Mouse (Mus musculus): ENCODE results near the gene Bcl10. TPM values are rescaled to one million over a fixed set of nuclear protein-coding genes. Genes with fewer than 3 reads are reported as not detected.

The Bcl10 gene
- polyA plus RNA-seq, 1 experiment = 7.9 TPM

DNA sequence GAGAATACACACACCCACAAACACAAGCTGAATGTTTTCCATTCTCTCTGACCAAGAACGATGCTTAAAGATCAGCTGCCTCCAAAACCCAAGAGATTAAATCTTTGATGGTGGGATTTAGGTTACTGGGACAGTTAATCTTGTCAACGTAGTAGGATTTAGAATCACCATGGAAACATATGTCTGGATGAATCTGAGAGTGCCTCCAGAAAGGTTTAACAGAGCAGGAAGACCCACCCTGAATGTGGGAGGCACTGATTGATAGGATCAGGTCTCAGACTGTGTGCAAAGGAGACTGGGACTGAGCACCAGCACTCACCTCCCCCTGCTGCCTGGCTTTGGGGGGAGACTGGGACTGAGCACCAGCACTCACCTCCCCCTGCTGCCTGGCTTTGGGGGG is 39.4 kb upstream of the Bcl10 start:
- no peak overlapping the region for H3K27ac ChIP-seq (ENCODE audit: insufficient read depth, low read depth, low read length)
- H3K36me3 ChIP-seq (ENCODE audit: control insufficient read depth, insufficient read depth, low read length) = no peaks in the 10 kb centered on the region
- H3K4me3 ChIP-seq (ENCODE audit: low read depth, low read length) = no peak overlapping the region
- TF ChIP-seq CTCF (IDR thresholded peaks at IDR 0.05; ENCODE audit: extremely low read depth, insufficient read length, insufficient replicate concordance, low read depth, low read length) (no peak), POLR2A (IDR thresholded peaks at IDR 0.05; ENCODE audit: low read depth, low read length) (no peak)
- H3K4me1 ChIP-seq (ENCODE audit: control insufficient read depth, insufficient read depth, insufficient read length, low read length) = peaks cover 4% of the 10 kb centered on the region; the same call in 1 of the 2 replicates
- 38% methylated on average over 2 of the region's 2 CpGs for WGBS
- H3K27me3 ChIP-seq (ENCODE audit: control insufficient read depth, insufficient read depth, low read length) = no peaks in the 10 kb centered on the region

DNA sequence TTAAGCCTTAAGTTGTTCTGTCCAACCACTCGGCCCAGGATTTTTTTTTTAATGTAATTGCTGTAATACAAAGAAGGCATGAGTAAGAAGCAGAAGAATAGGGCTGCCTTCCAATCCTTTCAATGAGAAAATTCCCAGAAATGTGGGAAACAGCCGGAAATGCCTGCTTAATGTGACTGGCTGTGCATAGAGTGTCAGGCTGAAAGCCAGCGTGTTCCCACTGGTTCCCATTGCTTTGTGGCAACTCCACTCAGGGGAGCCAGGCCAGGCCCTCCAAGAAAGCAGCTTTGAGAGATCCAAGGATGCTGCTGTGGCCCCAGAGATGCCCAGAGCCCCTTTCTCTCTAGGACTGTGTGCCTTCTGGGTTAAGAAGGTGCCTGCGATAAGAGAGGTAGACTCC is 37.2 kb upstream of the Bcl10 start:
- 67% methylated on average over 4 of the region's 4 CpGs for WGBS
- H3K4me1 ChIP-seq (ENCODE audit: control insufficient read depth, insufficient read depth, insufficient read length, low read length) = peaks cover 4% of the 10 kb centered on the region; the same call in 1 of the 2 replicates
- no peak overlapping the region for H3K4me3 ChIP-seq (ENCODE audit: low read depth, low read length)
- TF ChIP-seq CTCF (IDR thresholded peaks at IDR 0.05; ENCODE audit: extremely low read depth, insufficient read length, insufficient replicate concordance, low read depth, low read length) = no peak
- no peak for TF ChIP-seq POLR2A (IDR thresholded peaks at IDR 0.05; ENCODE audit: low read depth, low read length)
- H3K27me3 ChIP-seq (ENCODE audit: control insufficient read depth, insufficient read depth, low read length) = no peaks in the 10 kb centered on the region
- H3K36me3 ChIP-seq (ENCODE audit: control insufficient read depth, insufficient read depth, low read length) = no peaks in the 10 kb centered on the region
- peak overlapping the region; percentile 46 for H3K27ac ChIP-seq (ENCODE audit: insufficient read depth, low read depth, low read length)

DNA sequence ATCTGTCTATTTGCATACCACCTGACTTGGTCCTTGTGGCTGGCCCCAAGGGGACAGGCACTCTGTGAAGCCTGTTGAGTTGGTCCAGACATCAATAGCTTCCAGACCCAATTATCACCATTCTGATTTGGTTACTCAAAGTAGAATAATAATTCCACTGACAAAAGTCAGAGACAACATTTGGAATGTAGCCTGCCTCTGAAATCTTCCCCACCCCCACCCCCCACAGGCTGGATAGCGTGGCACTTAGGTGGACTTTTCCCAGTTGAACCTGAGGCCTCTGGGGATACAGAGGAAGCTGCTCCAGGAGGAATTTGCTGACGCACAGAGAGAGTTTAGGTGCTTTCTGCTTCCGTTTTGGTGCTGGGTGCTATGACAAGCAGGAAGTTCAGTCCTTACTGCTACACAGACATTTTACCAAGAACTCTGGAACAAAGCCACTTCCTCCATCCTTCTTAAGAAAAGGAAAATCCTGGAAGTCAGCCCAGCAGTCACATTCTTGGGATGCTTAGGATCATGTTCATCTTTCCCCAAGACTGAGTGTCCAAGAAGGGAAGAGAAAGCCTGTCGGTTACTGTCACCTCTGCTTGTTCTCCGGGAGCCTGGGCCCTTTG is 36.6 kb upstream of the Bcl10 start:
- H3K4me3 ChIP-seq (ENCODE audit: low read depth, low read length) = no peak overlapping the region
- 56% methylated on average over 5 of the region's 5 CpGs for WGBS
- no peaks in the 10 kb centered on the region for H3K36me3 ChIP-seq (ENCODE audit: control insufficient read depth, insufficient read depth, low read length)
- H3K27me3 ChIP-seq (ENCODE audit: control insufficient read depth, insufficient read depth, low read length) = no peaks in the 10 kb centered on the region
- TF ChIP-seq CTCF (IDR thresholded peaks at IDR 0.05; ENCODE audit: extremely low read depth, insufficient read length, insufficient replicate concordance, low read depth, low read length) = no peak
- TF ChIP-seq POLR2A (IDR thresholded peaks at IDR 0.05; ENCODE audit: low read depth, low read length) = no peak
- peak overlapping the region; percentile 46 for H3K27ac ChIP-seq (ENCODE audit: insufficient read depth, low read depth, low read length)
- peaks cover 4% of the 10 kb centered on the region; the same call in 1 of the 2 replicates for H3K4me1 ChIP-seq (ENCODE audit: control insufficient read depth, insufficient read depth, insufficient read length, low read length)

DNA sequence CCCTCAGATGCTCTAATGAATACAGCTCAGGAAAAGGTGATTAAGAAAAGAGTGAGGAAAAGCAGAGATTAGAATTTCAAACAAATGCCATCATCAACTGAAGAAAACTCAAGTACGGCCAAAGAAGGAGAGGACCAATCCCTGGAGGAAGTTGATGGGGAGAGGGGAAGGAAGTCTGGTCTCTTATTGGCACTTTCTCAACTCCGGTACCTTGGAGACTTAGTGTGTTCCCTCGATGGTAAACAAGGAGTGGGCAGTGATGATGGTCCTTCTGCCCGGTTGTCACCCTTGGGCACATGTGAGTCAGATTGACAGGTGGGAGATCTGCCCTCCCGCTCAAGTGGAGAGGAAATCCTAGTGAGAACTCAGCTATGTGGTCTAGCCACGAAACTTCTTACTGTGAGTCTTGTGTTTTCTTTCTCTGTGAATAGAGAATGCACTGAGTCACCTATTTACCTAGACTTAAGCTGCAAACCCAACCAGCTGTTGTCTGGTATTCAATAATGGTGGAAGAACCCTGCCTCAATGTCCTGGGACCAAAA is 35.1 kb upstream of the Bcl10 start:
- no peaks in the 10 kb centered on the region for H3K27me3 ChIP-seq (ENCODE audit: control insufficient read depth, insufficient read depth, low read length)
- no peak overlapping the region for H3K4me3 ChIP-seq (ENCODE audit: low read depth, low read length)
- peaks cover 4% of the 10 kb centered on the region; the same call in 1 of the 2 replicates for H3K4me1 ChIP-seq (ENCODE audit: control insufficient read depth, insufficient read depth, insufficient read length, low read length)
- H3K27ac ChIP-seq (ENCODE audit: insufficient read depth, low read depth, low read length) = no peak overlapping the region
- 67% methylated on average over 6 of the region's 6 CpGs for WGBS
- H3K36me3 ChIP-seq (ENCODE audit: control insufficient read depth, insufficient read depth, low read length) = no peaks in the 10 kb centered on the region
- TF ChIP-seq POLR2A (IDR thresholded peaks at IDR 0.05; ENCODE audit: low read depth, low read length) (no peak), CTCF (IDR thresholded peaks at IDR 0.05; ENCODE audit: extremely low read depth, insufficient read length, insufficient replicate concordance, low read depth, low read length) (no peak)

DNA sequence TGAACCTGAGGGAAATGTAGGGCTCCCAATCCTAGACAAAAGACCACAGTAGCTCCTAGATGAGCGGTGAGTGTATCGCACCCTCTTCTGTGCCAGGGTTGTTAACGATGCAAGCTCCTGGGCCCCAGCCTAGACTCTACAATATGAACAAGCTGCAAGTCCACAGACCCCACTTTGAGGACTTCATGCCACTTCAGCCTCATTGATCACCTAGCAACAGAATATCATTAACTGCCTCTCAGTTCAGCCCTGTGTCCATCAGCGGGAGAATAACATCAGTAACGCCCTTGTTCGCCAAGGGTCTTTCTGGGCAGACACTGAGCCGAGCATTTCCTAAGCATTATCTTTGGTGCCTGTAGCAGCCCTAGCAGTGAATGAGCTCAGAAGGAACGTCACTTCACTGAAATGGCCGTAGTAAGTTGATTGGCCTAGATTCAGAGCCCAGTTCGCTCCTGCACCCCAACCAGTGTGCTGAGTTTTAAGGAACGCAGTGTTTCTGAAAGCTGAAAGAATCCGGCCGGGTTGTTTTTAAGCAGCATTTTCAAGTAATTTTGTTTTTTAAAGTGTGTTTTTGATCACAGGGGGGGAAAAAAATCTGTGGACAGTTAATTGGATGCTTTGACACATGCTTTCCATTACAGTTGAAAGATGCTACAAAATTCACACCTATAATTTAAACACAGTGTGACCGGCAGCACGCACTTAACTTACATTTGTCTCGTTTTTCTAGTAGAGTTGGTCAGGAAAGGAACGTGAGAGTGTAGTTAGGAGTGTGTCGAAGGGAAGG is 32.1 kb upstream of the Bcl10 start:
- TF ChIP-seq POLR2A (IDR thresholded peaks at IDR 0.05; ENCODE audit: low read depth, low read length) (no peak), CTCF (IDR thresholded peaks at IDR 0.05; ENCODE audit: extremely low read depth, insufficient read length, insufficient replicate concordance, low read depth, low read length) (no peak)
- 93% methylated on average over 18 of the region's 18 CpGs for WGBS
- no peak overlapping the region for H3K27ac ChIP-seq (ENCODE audit: insufficient read depth, low read depth, low read length)
- no peak overlapping the region for H3K4me3 ChIP-seq (ENCODE audit: low read depth, low read length)
- H3K27me3 ChIP-seq (ENCODE audit: control insufficient read depth, insufficient read depth, low read length) = no peaks in the 10 kb centered on the region
- no peaks in the 10 kb centered on the region for H3K36me3 ChIP-seq (ENCODE audit: control insufficient read depth, insufficient read depth, low read length)
- peaks cover 2% of the 10 kb centered on the region; the same call in 1 of the 2 replicates for H3K4me1 ChIP-seq (ENCODE audit: control insufficient read depth, insufficient read depth, insufficient read length, low read length)

DNA sequence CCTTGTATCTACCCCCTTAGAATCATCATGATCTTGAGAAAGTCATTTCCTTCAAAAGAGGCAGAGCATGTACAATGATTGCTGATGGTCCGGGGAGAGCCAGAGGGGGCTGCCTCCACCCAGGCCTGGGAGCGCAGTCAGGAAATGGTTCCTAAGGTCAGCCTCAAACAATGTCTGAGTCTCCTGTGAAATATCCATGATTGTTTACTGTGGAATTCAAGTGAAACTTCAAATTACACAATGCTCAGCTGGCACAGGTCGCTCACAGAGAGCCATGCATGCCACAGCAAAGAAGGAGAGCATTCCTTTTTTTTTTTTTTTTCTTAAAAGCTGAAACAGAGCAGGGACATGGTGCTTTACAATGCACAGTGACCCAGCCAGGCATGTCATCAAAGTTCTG is 30.2 kb upstream of the Bcl10 start:
- H3K4me3 ChIP-seq (ENCODE audit: low read depth, low read length) = no peak overlapping the region
- H3K36me3 ChIP-seq (ENCODE audit: control insufficient read depth, insufficient read depth, low read length) = no peaks in the 10 kb centered on the region
- 69% methylated on average over 3 of the region's 3 CpGs for WGBS
- H3K27me3 ChIP-seq (ENCODE audit: control insufficient read depth, insufficient read depth, low read length) = no peaks in the 10 kb centered on the region
- no peak overlapping the region for H3K27ac ChIP-seq (ENCODE audit: insufficient read depth, low read depth, low read length)
- H3K4me1 ChIP-seq (ENCODE audit: control insufficient read depth, insufficient read depth, insufficient read length, low read length) = no peaks in the 10 kb centered on the region
- no peak for TF ChIP-seq POLR2A (IDR thresholded peaks at IDR 0.05; ENCODE audit: low read depth, low read length)
- TF ChIP-seq CTCF (IDR thresholded peaks at IDR 0.05; ENCODE audit: extremely low read depth, insufficient read length, insufficient replicate concordance, low read depth, low read length) = no peak

DNA sequence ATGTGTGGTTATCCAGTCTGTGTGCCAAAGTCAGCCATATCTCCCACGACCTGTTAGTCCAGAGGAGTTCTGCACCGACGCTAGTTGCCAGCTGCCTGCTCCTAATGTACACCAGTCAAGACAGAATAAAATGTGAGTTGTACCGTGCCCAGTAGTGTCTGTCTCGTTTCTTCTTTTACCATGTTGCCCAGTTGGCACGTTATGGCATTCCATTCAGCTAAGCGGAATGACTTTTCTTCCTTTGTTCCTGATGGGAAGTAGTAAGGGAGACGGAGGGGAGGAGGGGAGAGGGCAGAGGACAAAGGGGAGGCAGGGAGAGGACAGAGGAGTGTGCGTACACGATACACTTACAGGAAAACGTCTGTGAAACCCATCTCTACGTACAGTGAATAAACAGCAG is 28.5 kb upstream of the Bcl10 start:
- Histone ChIP-seq H3K36me3 (ENCODE audit: control insufficient read depth, insufficient read depth, low read length) (no peaks in the 10 kb centered on the region), H3K4me3 (ENCODE audit: low read depth, low read length) (no peak overlapping the region), H3K27ac (ENCODE audit: insufficient read depth, low read depth, low read length) (no peak overlapping the region), H3K4me1 (ENCODE audit: control insufficient read depth, insufficient read depth, insufficient read length, low read length) (no peaks in the 10 kb centered on the region), H3K27me3 (ENCODE audit: control insufficient read depth, insufficient read depth, low read length) (no peaks in the 10 kb centered on the region)
- WGBS = 83% methylated on average over 12 of the region's 12 CpGs
- TF ChIP-seq POLR2A (IDR thresholded peaks at IDR 0.05; ENCODE audit: low read depth, low read length) (no peak), CTCF (IDR thresholded peaks at IDR 0.05; ENCODE audit: extremely low read depth, insufficient read length, insufficient replicate concordance, low read depth, low read length) (no peak)
